Comparison of ENCODE assay signal across 18 mouse cellular contexts in genomic region chr7:24487403-24487802, GRCm38 (mm10). TPM values are rescaled to one million over a fixed set of nuclear protein-coding genes. Genes with fewer than 3 reads are reported as not detected.
DNase-seq lines count a peak whose midpoint lies in the region; ATAC-seq lines count a peak whose summit lies in the region.
"Had no signal": no experiment of that assay in that cellular context is flagged by ENCODE, and none has a peak within 500 bp of the region (broad histone marks: within the 10 kb centered on the region; RNA-seq: fewer than 3 reads in every experiment).

No protein-coding gene starts in this region.

- no peak for DNase-seq in neural tube, embryonic 10.5 days (ENCODE audit: extremely low spot score, low spot score)
- no peak for DNase-seq in midbrain, embryonic 10.5 days (ENCODE audit: low spot score)
- no peak for DNase-seq in left cerebral cortex, adult 8-10 months (ENCODE audit: low spot score in 2 of 2)
- DNase-seq in urinary bladder, postnatal 36 days (ENCODE audit: low spot score in 2 of 2), result no peak
- DNase-seq: adrenal gland, postnatal 25 days; cerebellum, adult 18-20 months; heart, adult 2 months; kidney, postnatal 14 days; right cerebral cortex, postnatal 14 days had no signal

- H3K4me2 ChIP-seq in neural tube, embryonic 12.5 days (replicated peaks), result peak overlapping the region; percentile 91
- peak overlapping the region; percentile 67 for H3K4me2 ChIP-seq in forebrain, embryonic 16.5 days (ENCODE audit: low read length)
- H3K4me2 ChIP-seq in heart, embryonic 12.5 days, result no peak overlapping the region
- H3K4me2 ChIP-seq: stomach, embryonic 15.5 days had no signal

- H3K27ac ChIP-seq in neural tube, embryonic 12.5 days, result peak overlapping the region; percentile 26; the same call in 1 of the 2 replicates
- peak overlapping the region; percentile 61 for H3K27ac ChIP-seq in forebrain, embryonic 16.5 days (ENCODE audit: low read length)
- H3K27ac ChIP-seq in midbrain, embryonic 10.5 days (replicated peaks), result peak overlapping the region; percentile 81
- H3K27ac ChIP-seq in heart, embryonic 12.5 days (ENCODE audit: poor library complexity, severe bottlenecking), result no peak overlapping the region
- H3K27ac ChIP-seq: heart, adult 2 months; macrophage; stomach, embryonic 15.5 days had no signal

- 0 out of 2 replicates have a peak, but pooled peaks have one; percentile 3 for ATAC-seq in neural tube, embryonic 12.5 days (ENCODE audit: low FRiP score, low read depth)
- ATAC-seq in forebrain, embryonic 16.5 days, result 0 out of 2 replicates have a peak, but pooled peaks have one; percentile 3
- ATAC-seq in heart, embryonic 12.5 days (ENCODE audit: insufficient number of reproducible peaks, low FRiP score), result no peak

- 33% methylated on average over 3 of the region's 3 CpGs for WGBS in neural tube, embryonic 12.5 days
- 18% methylated on average over 3 of the region's 3 CpGs for WGBS in forebrain, embryonic 16.5 days
- WGBS in midbrain, embryonic 10.5 days, result 50% methylated on average over 3 of the region's 3 CpGs
- WGBS in heart, embryonic 12.5 days, result 33% methylated on average over 3 of the region's 3 CpGs

- peak overlapping the region; percentile 56 for H3K9ac ChIP-seq in neural tube, embryonic 12.5 days
- H3K9ac ChIP-seq in forebrain, embryonic 16.5 days (replicated peaks; ENCODE audit: low read depth, low read length), result peak overlapping the region; percentile 61; the same call in 1 of the 2 replicates
- H3K9ac ChIP-seq in heart, embryonic 12.5 days, result no peak overlapping the region
- H3K9ac ChIP-seq: stomach, embryonic 15.5 days had no signal

- 0 out of 2 replicates have a peak, but pooled peaks cover 3% of the 10 kb centered on the region for H3K9me3 ChIP-seq in neural tube, embryonic 12.5 days
- H3K9me3 ChIP-seq in forebrain, embryonic 16.5 days (ENCODE audit: control insufficient read depth, low read length), result no peaks in the 10 kb centered on the region
- no peaks in the 10 kb centered on the region for H3K9me3 ChIP-seq in midbrain, embryonic 10.5 days (replicated peaks)
- H3K9me3 ChIP-seq in heart, embryonic 12.5 days (replicated peaks), result no peaks in the 10 kb centered on the region
- H3K9me3 ChIP-seq: stomach, embryonic 15.5 days had no signal

- no peaks in the 10 kb centered on the region for H3K27me3 ChIP-seq in neural tube, embryonic 12.5 days (replicated peaks)
- no peaks in the 10 kb centered on the region for H3K27me3 ChIP-seq in forebrain, embryonic 16.5 days (replicated peaks; ENCODE audit: control insufficient read depth, insufficient read depth, low read length)
- peaks cover 26% of the 10 kb centered on the region for H3K27me3 ChIP-seq in midbrain, embryonic 10.5 days (ENCODE audit: low read depth, poor library complexity, severe bottlenecking)
- peaks cover 44% of the 10 kb centered on the region for H3K27me3 ChIP-seq in heart, embryonic 12.5 days (replicated peaks)

- 0 out of 2 replicates have a peak overlapping the region, but pooled peaks have one; percentile 1 for H3K4me3 ChIP-seq in neural tube, embryonic 12.5 days
- H3K4me3 ChIP-seq in forebrain, embryonic 16.5 days (replicated peaks; ENCODE audit: low read length), result no peak overlapping the region; the same call in 1 of the 2 replicates
- H3K4me3 ChIP-seq in midbrain, embryonic 10.5 days, result no peak overlapping the region
- no peak overlapping the region for H3K4me3 ChIP-seq in heart, embryonic 12.5 days
- H3K4me3 ChIP-seq: heart, adult 2 months; stomach, embryonic 15.5 days had no signal

- peaks cover 51% of the 10 kb centered on the region for H3K4me1 ChIP-seq in neural tube, embryonic 12.5 days
- H3K4me1 ChIP-seq in forebrain, embryonic 16.5 days (replicated peaks; ENCODE audit: control insufficient read depth, insufficient read depth, low read length), result peaks cover 57% of the 10 kb centered on the region
- H3K4me1 ChIP-seq in midbrain, embryonic 10.5 days, result peaks cover 48% of the 10 kb centered on the region
- no peaks in the 10 kb centered on the region for H3K4me1 ChIP-seq in heart, embryonic 12.5 days (replicated peaks)

- peaks cover 22% of the 10 kb centered on the region; the same call in 1 of the 2 replicates for H3K36me3 ChIP-seq in neural tube, embryonic 12.5 days
- peaks cover 4% of the 10 kb centered on the region; the same call in 1 of the 2 replicates for H3K36me3 ChIP-seq in forebrain, embryonic 16.5 days (ENCODE audit: control insufficient read depth, insufficient read depth)
- peaks cover 31% of the 10 kb centered on the region for H3K36me3 ChIP-seq in midbrain, embryonic 10.5 days
- no peaks in the 10 kb centered on the region for H3K36me3 ChIP-seq in heart, embryonic 12.5 days
- H3K36me3 ChIP-seq: stomach, embryonic 15.5 days had no signal

RNA-seq across cellular contexts. Expression of gene Cadm4, which starts 5.6 kb away (rescaled TPM):
- polyA plus RNA-seq in neural tube, embryonic 12.5 days (2016; fragmentation: Nextera tagmentation; extraction: Ambion mirVana), result 42.8 and 60.0 TPM in 2 replicates
- polyA plus RNA-seq in forebrain, embryonic 16.5 days (2015; fragmentation: Nextera tagmentation; extraction: Ambion mirVana), result 67.8 and 86.8 TPM in 2 replicates
- polyA plus RNA-seq in midbrain, embryonic 10.5 days (2016; fragmentation: Nextera tagmentation; extraction: Ambion mirVana), result 10.0 and 18.3 TPM in 2 replicates
- polyA plus RNA-seq in heart, embryonic 12.5 days (2016; fragmentation: Nextera tagmentation; extraction: Ambion mirVana), result 0.65 and 0.81 TPM in 2 replicates
- total RNA-seq in left cerebral cortex, adult 8-10 months (2022), result 100 to 1,000 TPM; 215 to 253 (median 239) TPM
- polyA plus RNA-seq: macrophage had no signal

RNA-seq across cellular contexts. Expression of gene Zfp428, which starts 19.4 kb away (rescaled TPM):
- polyA plus RNA-seq in neural tube, embryonic 12.5 days (2016; fragmentation: Nextera tagmentation; extraction: Ambion mirVana), result 172 and 176 TPM in 2 replicates
- polyA plus RNA-seq in forebrain, embryonic 16.5 days (2015; fragmentation: Nextera tagmentation; extraction: Ambion mirVana), result 267 and 282 TPM in 2 replicates
- 116 and 127 TPM in 2 replicates for polyA plus RNA-seq in midbrain, embryonic 10.5 days (2016; fragmentation: Nextera tagmentation; extraction: Ambion mirVana)
- 31.9 and 35.8 TPM in 2 replicates for polyA plus RNA-seq in heart, embryonic 12.5 days (2016; fragmentation: Nextera tagmentation; extraction: Ambion mirVana)
- total RNA-seq in left cerebral cortex, adult 8-10 months (2022), result 10 to 100 TPM; 42.8 to 45.4 (median 44.1) TPM

RNA-seq across cellular contexts. Expression of gene AC161166.1, which starts 24.9 kb away (rescaled TPM):
- polyA plus RNA-seq in neural tube, embryonic 12.5 days (2016; fragmentation: Nextera tagmentation; extraction: Ambion mirVana), result 1.2 and 1.5 TPM in 2 replicates
- polyA plus RNA-seq in forebrain, embryonic 16.5 days (2015; fragmentation: Nextera tagmentation; extraction: Ambion mirVana), result 1.2 and 1.9 TPM in 2 replicates
- polyA plus RNA-seq in midbrain, embryonic 10.5 days (2016; fragmentation: Nextera tagmentation; extraction: Ambion mirVana), result 0.64 and 0.99 TPM in 2 replicates
- polyA plus RNA-seq in heart, embryonic 12.5 days (2016; fragmentation: Nextera tagmentation; extraction: Ambion mirVana), result 0.37 and 0.40 TPM in 2 replicates
- total RNA-seq in left cerebral cortex, adult 8-10 months (2022), result not detected
- total RNA-seq: adrenal gland, postnatal 25 days; heart, adult 2 months; hematopoietic stem cell, adult 5-6 weeks; left cerebral cortex, postnatal 14 days had no signal
- polyA plus RNA-seq: liver, embryonic 16.5 days; macrophage had no signal

RNA-seq across cellular contexts. Expression of gene Plaur, which starts 25.1 kb away (rescaled TPM):
- polyA plus RNA-seq in neural tube, embryonic 12.5 days (2016; fragmentation: Nextera tagmentation; extraction: Ambion mirVana), result 1.7 and 2.0 TPM in 2 replicates
- polyA plus RNA-seq in forebrain, embryonic 16.5 days (2015; fragmentation: Nextera tagmentation; extraction: Ambion mirVana), result 2.1 and 2.3 TPM in 2 replicates
- 0.68 and 1.0 TPM in 2 replicates for polyA plus RNA-seq in midbrain, embryonic 10.5 days (2016; fragmentation: Nextera tagmentation; extraction: Ambion mirVana)
- 5.6 and 8.8 TPM in 2 replicates for polyA plus RNA-seq in heart, embryonic 12.5 days (2016; fragmentation: Nextera tagmentation; extraction: Ambion mirVana)
- total RNA-seq in left cerebral cortex, adult 8-10 months (2022), result 1 to 10 TPM in 2 of 4 experiments, under 1 TPM in 2; 0.72 to 4.6 (median 2.1) TPM

RNA-seq across cellular contexts. Expression of gene Irgc1, which starts 35.3 kb away (rescaled TPM):
- polyA plus RNA-seq in neural tube, embryonic 12.5 days (2016; fragmentation: Nextera tagmentation; extraction: Ambion mirVana), result not detected in 2 replicates
- polyA plus RNA-seq in forebrain, embryonic 16.5 days (2015; fragmentation: Nextera tagmentation; extraction: Ambion mirVana), result not detected in 2 replicates
- polyA plus RNA-seq in midbrain, embryonic 10.5 days (2016; fragmentation: Nextera tagmentation; extraction: Ambion mirVana), result not detected in 2 replicates
- polyA plus RNA-seq in heart, embryonic 12.5 days (2016; fragmentation: Nextera tagmentation; extraction: Ambion mirVana), result not detected in 2 replicates
- under 1 TPM in 1 of 4 experiments, not detected in 3; 0.21 TPM for total RNA-seq in left cerebral cortex, adult 8-10 months (2022)
- total RNA-seq: adrenal gland, postnatal 25 days; heart, adult 2 months; hematopoietic stem cell, adult 5-6 weeks had no signal
- polyA plus RNA-seq: liver, embryonic 16.5 days; macrophage; neural tube, embryonic 11.5 days; stomach, embryonic 15.5 days had no signal
